Mouse (Mus musculus) kidney, postnatal 36 days (tissue): ENCODE measurements around the gene Mpped2.

Experiments used
- DNase-seq, 2 experiments: peaks; one replicate each; pipeline ENCODE4 v3.0.0; 2021 to 2022; ENCODE audit warnings: mixed read lengths in 2 of 2

The Mpped2 gene

GRCm38 (mm10) chr2:106860856-106861679 is 168.0 kb downstream of the Mpped2 start:
- no peak for DNase-seq

DNA sequence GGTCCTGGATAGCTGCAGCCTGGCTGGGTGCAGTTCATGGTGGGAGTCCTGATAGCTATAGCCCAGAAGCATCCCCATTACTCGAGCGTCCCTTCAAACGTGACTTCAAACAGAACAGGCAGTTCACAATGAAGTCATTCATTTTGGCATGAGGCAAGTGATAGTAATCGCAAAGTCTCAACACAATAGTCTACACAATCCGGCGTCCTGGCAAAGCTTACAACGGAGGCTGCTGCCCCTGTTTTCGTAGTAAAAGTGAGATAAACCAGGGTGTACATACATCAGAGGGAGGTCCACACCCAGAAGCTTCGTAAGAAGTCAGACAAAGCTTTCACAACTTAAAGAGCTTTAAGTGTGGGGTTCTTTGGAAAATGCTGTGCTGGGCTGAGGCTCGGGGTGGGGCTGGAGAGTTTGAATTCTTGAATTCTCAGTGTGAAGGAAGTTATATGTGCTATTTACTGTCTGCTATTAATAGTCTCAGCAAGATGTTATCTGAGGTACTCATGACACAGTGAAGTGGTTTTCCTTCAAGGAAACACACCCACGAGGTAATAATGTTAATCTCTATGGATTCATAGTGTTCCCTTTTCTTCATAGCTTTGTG is 170.1 kb downstream of the Mpped2 start:
- DNase-seq = no peak

- DNase-seq = no peak
Measured at GRCm38 (mm10) chr2:106865148-106865786, 172.2 kb downstream of the Mpped2 start.

GRCm38 (mm10) chr2:106866303-106866702 is 173.2 kb downstream of the Mpped2 start:
- no peak for DNase-seq

GRCm38 (mm10) chr2:106870886-106871285 is 177.8 kb downstream of the Mpped2 start:
- DNase-seq = no peak

GRCm38 (mm10) chr2:106873166-106873565 is 180.1 kb downstream of the Mpped2 start:
- no peak for DNase-seq

- no peak for DNase-seq
Measured at GRCm38 (mm10) chr2:106883390-106883789, 190.3 kb downstream of the Mpped2 start.

- DNase-seq = no peak
Measured at GRCm38 (mm10) chr2:106888174-106888573, 195.1 kb downstream of the Mpped2 start.

GRCm38 (mm10) chr2:106889297-106890000 is 196.4 kb downstream of the Mpped2 start:
- DNase-seq = peak; percentile 71 to 73

DNA sequence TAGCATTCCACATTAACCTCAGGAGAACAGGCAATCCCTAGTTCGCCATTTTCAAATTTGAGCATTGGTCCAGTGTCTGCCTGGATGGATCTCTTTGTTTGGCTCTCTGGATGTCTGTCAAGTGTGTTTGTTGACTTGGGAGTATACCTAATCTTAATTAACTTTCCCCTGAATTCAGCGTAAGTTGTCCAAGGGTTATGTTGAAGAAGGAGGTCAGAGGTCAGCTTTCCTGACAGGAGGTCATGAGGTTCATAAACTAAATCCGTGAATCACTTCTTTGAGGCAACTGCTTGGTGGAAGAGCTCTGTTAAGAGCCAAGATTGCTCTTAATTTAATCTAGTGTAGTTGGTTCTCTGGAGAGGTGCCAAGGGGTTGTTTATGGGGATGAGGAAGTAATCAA is 200.3 kb downstream of the Mpped2 start:
- DNase-seq = no peak

GRCm38 (mm10) chr2:106895326-106896023 is 202.4 kb downstream of the Mpped2 start:
- no peak for DNase-seq

- DNase-seq = no peak
Measured at GRCm38 (mm10) chr2:106896024-106896384, 202.9 kb downstream of the Mpped2 start.

DNA sequence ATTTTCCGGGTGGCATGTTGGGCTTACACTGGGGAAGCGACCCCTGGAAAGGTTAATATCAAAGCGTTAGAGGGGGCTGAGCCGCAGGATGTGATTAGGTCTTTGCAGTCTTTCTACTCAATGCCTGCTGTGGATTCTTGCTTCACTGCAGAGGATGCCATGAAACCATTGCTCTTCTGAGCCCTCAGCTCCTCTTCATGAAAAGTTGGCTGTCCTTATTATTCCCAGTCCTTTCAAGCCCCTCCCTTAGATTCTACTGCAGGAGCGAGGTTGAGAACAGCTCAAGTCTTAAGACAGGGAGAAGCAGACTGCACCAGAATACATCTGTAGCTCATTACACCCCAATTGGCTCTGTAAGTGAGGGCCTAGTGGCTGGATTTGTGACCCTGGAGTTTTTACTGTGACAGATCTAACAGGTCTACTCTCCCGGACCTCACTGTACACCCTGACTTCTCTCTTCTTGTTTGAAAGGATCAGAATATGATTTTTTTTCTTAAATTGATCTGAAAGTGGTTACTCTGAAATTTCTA is 218.9 kb downstream of the Mpped2 start:
- DNase-seq = no peak
